Mouse (Mus musculus) 3134 (cell line): ENCODE measurements around the gene Srrm3.

ENCODE experiments used
- DNase-seq: peaks from one replicate; pipeline ENCODE4 v3.0.0-alpha.2; 2011; ENCODE audit warnings: low spot score; ENCODE audit not compliant: insufficient read length; ENCODE audit errors: extremely low read depth

The Srrm3 gene

DNA sequence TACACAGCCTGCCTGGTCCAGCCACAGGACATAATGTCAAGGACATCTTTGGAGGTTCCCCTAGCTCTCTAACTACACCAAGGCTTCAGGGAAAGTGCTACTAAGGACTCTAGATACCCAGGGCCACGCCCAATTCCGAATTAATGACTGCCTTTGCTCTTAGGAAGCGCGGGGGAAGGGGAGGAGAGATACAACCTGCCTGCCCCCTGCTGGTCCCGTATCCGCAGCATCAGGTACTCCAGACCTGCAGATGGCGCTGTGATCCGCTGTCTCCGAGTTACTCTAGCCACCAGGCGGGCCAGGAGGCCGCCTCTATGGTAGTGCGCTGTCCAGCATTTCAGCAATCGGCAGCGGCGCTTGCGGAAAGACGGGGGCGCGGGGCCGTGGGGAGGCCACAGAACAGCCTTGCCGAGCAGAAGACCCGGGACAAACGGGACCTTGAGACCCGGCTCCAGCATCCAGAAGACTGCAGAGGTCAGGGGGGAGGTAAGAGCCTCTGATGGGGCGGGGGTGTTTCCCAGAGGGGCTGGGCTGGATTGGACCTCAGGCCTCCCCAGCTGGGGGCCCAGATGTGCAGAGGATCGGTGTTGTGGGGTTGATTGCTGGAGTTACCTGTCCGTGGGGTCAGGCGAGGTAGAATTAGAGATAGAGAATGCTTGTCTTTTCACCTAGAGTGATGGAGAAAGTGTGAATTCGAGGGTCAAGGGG lies at the start of gene Srrm3:
TSS of gene Srrm3 (plus strand) at position 336 of the 708 bp plus-strand sequence.
- DNase-seq = peak; percentile 81

DNA sequence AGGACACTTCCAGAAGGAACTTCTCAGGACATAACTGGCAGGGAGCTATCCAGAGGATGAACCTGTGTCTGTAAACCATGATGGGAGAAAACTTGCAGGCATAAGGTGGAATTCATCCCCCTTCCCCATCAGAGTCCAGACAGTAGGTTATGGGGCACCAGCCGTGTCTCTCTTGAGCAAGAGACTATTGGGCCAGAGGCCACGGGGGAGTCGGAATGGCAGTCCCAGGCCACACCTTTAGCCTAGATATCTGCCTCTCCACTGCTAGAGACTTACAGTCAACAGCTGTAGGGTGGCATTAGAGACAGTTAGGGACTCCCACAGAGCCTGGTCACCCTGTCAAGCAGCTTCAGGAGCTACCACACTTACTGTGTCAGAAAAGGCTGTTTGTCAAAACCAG lies 44.8 kb upstream of the Srrm3 start:
- no peak for DNase-seq

GRCm38 (mm10) chr5:135763526-135763925 lies 43.2 kb upstream of the Srrm3 start:
- DNase-seq = no peak

GRCm38 (mm10) chr5:135764971-135765370 lies 41.7 kb upstream of the Srrm3 start:
- DNase-seq = no peak

DNA sequence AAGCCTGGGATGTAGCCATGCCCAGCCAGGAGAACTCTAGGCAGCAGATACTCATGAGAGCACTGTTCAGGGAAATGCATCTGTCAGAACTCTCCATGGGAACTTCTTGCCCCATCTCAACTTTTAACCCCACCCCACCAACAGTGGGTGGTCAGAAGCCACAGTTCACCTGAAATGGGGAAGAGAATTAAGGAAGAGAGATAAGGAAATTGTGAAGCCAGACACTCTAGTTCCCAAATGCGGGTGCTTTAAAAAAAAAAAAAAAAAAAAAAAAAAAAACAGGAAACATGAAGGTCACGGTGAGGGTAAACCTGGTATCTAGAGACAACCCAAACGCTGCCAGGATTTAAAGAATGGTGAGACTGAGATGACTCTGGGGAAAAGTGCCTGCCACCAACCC lies 34.2 kb upstream of the Srrm3 start:
- DNase-seq = no peak

- DNase-seq = no peak
These were observed 30.1 kb upstream of the Srrm3 start for GRCm38 (mm10) chr5:135776546-135776945.

- DNase-seq = no peak
These were observed 28.8 kb upstream of the Srrm3 start, which contains the start of gene Styxl1 for GRCm38 (mm10) chr5:135777796-135778470. Gene Styxl1 (minus strand): TSS chr5:135778385.

GRCm38 (mm10) chr5:135778471-135779445 lies 27.9 kb upstream of the Srrm3 start, which contains the start of gene Mdh2:
Gene Mdh2 (plus strand): TSS chr5:135778480.
- peak; percentile 99 for DNase-seq

GRCm38 (mm10) chr5:135780331-135780730 lies 26.4 kb upstream of the Srrm3 start:
- DNase-seq = no peak

DNA sequence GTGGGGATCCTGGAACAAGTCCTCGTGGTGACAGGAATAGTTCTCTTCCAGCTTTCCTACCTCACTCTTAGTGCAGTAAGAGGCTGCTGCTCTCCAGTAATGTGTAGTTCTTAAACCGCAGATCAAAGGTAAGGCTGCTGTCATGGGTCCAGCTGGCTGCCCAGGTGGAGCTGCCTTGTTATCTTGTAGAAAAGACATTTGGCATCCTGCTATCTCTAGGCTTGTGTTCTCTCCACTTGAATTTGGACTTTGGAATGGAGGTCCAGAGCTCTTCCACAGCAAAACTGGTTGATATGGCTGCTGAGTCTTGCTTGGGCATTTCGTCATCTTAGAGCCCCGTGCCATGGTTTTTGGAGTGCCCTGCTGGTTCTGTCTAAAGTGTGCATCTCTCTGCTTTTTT lies 23.8 kb upstream of the Srrm3 start:
- DNase-seq = no peak

DNA sequence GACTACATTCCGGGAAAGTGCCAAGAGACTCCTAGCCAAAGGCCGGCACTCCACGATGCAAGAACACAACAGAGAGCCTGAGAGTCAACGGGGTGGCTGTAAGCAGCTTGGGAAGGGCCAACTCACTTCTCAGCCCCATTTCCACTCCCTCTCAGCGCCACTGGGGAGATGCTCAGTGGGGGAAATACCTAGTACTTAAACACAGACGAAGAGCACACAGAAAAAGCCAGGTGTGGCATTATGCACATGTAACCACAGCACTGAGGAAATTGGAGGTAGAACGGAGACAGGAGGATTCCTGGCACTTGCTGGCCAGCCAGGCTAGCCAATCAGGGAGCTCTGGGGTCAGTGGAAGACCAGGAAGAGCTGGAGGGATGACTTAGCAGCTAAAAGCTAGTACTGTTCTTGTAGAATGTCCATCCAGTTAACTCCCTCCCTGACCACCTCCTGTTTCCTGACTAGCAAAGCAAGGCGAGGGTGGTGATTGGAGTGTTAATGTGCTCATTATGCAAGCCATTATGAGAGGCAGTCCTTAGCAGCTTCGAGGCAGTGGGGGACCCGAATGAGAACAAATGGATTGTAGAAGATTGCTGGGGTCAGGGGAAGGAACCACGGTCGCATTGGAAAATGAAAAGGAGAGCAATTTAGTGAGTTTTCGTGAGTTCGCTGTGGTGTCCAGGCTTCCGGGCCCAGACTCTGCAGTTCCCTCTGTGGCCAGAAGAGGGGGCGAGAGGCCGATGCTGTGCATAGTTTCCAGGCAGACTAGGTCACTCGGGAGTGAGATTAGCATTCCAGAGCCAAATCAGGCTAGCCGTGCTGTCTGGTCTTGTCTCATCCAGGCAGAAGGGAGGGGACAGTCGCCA lies 12.5 kb upstream of the Srrm3 start:
- peak; percentile 70 for DNase-seq

- DNase-seq = no peak
These were observed 11.9 kb upstream of the Srrm3 start for GRCm38 (mm10) chr5:135794859-135795181.

GRCm38 (mm10) chr5:135799746-135800145 lies 6.9 kb upstream of the Srrm3 start:
- DNase-seq = no peak

DNA sequence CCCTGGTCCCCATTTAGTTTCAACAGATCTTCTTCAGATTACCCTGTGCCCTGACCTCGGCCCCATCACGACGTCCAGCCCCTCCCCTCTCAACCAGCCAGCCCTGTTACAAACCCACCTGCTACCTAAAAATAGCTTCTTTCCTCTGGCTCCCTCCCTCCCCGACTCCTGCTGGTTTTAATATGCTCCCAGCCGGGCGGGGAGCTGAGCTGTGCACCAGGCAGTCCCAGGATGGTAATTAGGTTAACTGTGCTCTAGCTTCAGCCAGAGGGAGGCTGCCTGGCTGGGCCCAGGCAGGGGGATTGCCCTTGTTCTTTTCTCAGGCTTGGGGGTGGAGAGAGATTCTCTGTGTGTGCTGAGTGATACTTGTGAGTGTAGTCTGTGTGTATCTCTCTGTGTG lies 5.8 kb upstream of the Srrm3 start:
- DNase-seq = no peak

DNA sequence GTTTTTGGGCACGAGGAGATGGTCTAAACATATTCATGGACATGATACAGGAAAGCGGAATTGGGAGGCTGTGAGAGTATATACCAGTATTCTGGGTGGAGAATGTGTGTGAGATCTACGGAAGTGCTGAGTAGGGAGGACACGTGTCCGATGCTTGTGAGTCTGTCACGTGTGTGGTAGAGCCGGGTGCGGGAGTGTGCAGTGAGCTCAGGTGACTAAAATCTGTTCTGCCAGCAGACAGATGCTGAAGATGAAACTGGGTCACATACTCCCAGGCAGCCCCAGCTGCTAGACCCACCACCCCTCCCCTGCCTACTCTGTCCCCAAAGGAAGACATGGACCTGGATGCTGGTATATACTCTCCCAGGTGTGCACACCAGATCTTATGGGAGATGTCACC lies 4.0 kb upstream of the Srrm3 start:
- DNase-seq = no peak

DNA sequence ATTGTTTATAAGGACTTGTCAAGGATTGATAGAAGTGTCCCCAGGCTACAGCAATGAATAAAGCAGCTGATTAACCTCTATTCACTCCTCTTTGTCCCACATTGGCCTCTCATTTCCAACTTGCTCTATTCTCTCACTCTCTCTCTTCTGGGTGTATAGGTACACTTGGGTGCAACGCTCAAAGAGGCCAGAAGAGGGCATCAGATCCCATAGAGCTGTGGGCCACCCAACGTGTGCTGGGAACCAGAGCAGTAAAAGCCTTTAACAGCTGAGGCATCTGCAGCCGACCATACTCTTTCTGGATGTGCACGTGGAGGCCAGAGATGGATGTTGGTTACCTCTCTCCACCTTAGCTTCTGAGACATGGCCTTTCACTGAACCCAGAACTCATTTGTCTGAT lies 3.6 kb upstream of the Srrm3 start:
- no peak for DNase-seq

DNA sequence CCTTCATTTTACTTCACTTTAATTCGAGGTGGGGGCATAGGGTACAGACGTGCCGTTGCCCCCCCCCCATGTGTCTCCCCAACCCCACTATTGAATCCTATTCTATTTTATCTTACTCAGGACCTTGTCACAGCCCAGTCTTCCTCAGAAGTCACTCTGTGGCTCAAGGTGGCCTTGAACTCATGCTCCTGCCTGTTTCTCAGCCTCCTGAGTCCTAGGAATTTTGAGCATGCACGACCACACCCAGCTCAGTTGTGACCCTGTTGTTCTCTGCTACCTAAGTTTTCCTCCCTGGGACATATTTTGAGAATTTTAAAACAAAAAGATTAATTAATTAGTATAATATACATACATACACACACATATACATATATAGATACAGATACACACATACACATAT lies 3.0 kb upstream of the Srrm3 start:
- no peak for DNase-seq

DNA sequence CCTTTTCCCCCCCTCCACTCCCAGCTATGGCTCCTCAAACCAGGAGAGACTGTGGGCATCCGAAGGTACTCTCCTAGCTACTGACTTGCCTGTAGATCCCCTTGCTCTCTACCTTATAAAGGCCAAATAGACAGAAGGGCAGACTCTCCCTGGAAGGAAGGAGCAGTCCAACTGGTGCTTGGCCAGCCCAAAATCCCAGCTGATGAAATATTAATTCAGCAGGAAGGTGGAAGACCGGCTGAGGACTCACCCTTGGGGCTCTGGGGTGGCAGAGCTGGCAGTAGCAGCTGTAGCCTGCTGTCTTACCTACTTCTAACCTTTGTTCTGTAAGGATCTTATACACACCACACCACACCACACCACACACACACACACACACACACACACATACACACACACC lies 2.0 kb upstream of the Srrm3 start:
- DNase-seq = no peak

- no peak for DNase-seq
These were observed 560 bp downstream of the Srrm3 start for GRCm38 (mm10) chr5:135807263-135807637.

- no peak for DNase-seq
These were observed 6.3 kb downstream of the Srrm3 start for GRCm38 (mm10) chr5:135812991-135813390.
